Mouse (Mus musculus) cerebellum, adult 2 months (tissue): ENCODE measurements at regions not wholly inside any gene's neighbourhood (a gene's known extent, or its start where the extent isn't known, plus 50 kb on each side); places are given as distances from the start of the nearest gene placed in this dataset.

Source experiments
- CTCF ChIP-seq: fragments of 200-500 bp; IDR thresholded peaks from 2 replicates; pipeline ENCODE4 v1.5.1; 2011; ENCODE audit warnings: low read depth, mild to moderate bottlenecking, control low read depth, low read length, moderate library complexity, borderline replicate concordance; ENCODE audit not compliant: insufficient read depth
- POLR2A ChIP-seq: fragments of 200-500 bp; IDR thresholded peaks from 2 replicates; pipeline ENCODE4 v1.6.1; 2011; ENCODE audit warnings: low read length, control low read depth, borderline replicate concordance; ENCODE audit not compliant: insufficient read depth

DNA sequence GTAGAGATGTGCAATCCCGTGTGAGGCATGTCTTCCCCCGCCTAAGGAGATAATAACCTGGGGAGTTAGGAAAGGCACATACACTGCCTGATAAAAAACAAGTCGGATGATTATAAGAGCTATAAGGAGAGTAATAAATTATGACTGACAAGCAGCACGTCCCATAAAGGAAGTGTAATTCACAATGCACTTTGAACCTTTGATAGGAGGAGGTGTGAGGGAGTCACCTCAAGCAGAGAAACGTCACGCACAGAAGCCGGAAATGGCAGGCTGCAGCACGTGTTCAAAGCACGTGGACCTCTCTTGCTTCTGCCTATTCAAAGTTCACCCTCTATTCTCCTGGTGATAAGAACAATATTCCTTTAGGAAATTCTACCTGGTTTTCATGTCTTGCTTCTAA, 154.4 kb upstream of the Dyrk2 start:
- TF ChIP-seq POLR2A (no peak), CTCF (no peak)
